Mouse (Mus musculus): ENCODE measurements around the gene Hist1h2ae. TPM values are rescaled to one million over a fixed set of nuclear protein-coding genes. Genes with fewer than 3 reads are reported as not detected.
A peak's percentile ranks its signal among the peaks of the same experiment; 100 is the strongest.
"Not testable (repeated sequence)": the region's sequence is repeated elsewhere in the genome, so short reads cannot be mapped to it uniquely, and the experiment has no call there.

Hist1h2ae gene
- polyA plus RNA-seq, 1 experiment = 1.3 TPM

- DNase-seq (ENCODE audit: low read depth) = no peak
Measured at GRCm38 (mm10) chr13:23562699-23563462, 8.1 kb downstream of the Hist1h2ae start.

- DNase-seq (ENCODE audit: low read depth) = not testable (repeated sequence)
Measured at GRCm38 (mm10) chr13:23561883-23562659, 8.9 kb downstream of the Hist1h2ae start, which contains the start of gene Hist1h3e. TSS of gene Hist1h3e (minus strand) at chr13:23562369.

- DNase-seq (ENCODE audit: low read depth) = not testable (repeated sequence)
Measured at GRCm38 (mm10) chr13:23561531-23561882, 9.5 kb downstream of the Hist1h2ae start.

- not testable (repeated sequence) for DNase-seq (ENCODE audit: low read depth)
Measured at GRCm38 (mm10) chr13:23560699-23561098, 10.3 kb downstream of the Hist1h2ae start.

GRCm38 (mm10) chr13:23556906-23557305 is 14.1 kb downstream of the Hist1h2ae start:
- no peak for DNase-seq (ENCODE audit: low read depth)

GRCm38 (mm10) chr13:23555839-23556416 is 15.1 kb downstream of the Hist1h2ae start:
- no peak for DNase-seq (ENCODE audit: low read depth)

- DNase-seq (ENCODE audit: low read depth) = no peak
Measured at GRCm38 (mm10) chr13:23554925-23555838, 15.8 kb downstream of the Hist1h2ae start.

GRCm38 (mm10) chr13:23554393-23554792 is 16.6 kb downstream of the Hist1h2ae start:
- no peak for DNase-seq (ENCODE audit: low read depth)

GRCm38 (mm10) chr13:23552962-23553361 is 18.1 kb downstream of the Hist1h2ae start, which contains the start of gene Hist1h1d:
TSS of gene Hist1h1d (plus strand) at chr13:23553262.
- no peak for DNase-seq (ENCODE audit: low read depth)

- DNase-seq (ENCODE audit: low read depth) = no peak
Measured at GRCm38 (mm10) chr13:23551931-23552914, 18.8 kb downstream of the Hist1h2ae start.

- DNase-seq (ENCODE audit: low read depth) = not testable (repeated sequence)
Measured at GRCm38 (mm10) chr13:23551146-23551834, 19.7 kb downstream of the Hist1h2ae start, which contains the start of gene Hist1h4f. TSS of gene Hist1h4f (minus strand) at chr13:23551648.

GRCm38 (mm10) chr13:23550761-23551145 is 20.3 kb downstream of the Hist1h2ae start:
- no peak for DNase-seq (ENCODE audit: low read depth)

- DNase-seq (ENCODE audit: low read depth) = no peak
Measured at GRCm38 (mm10) chr13:23546694-23547093, 24.3 kb downstream of the Hist1h2ae start.

- not testable (repeated sequence) for DNase-seq (ENCODE audit: low read depth)
Measured at GRCm38 (mm10) chr13:23544787-23545120, 26.3 kb downstream of the Hist1h2ae start.

- peak; percentile 97 for DNase-seq (ENCODE audit: low read depth)
Measured at GRCm38 (mm10) chr13:23543965-23544786, 26.8 kb downstream of the Hist1h2ae start, which contains the start of gene Hist1h3f. TSS of gene Hist1h3f (plus strand) at chr13:23544052.

- DNase-seq (ENCODE audit: low read depth) = not testable (repeated sequence)
Measured at GRCm38 (mm10) chr13:23542999-23543607, 27.9 kb downstream of the Hist1h2ae start, which contains the start of gene Hist1h2bh. TSS of gene Hist1h2bh (minus strand) at chr13:23543392.

- DNase-seq (ENCODE audit: low read depth) = not testable (repeated sequence)
Measured at GRCm38 (mm10) chr13:23542225-23542980, 28.6 kb downstream of the Hist1h2ae start.

Measured in gonadal fat pad, adult 2 months (tissue).